Mouse (Mus musculus) erythroblast, embryonic 14.5 days (primary cell): ENCODE results near the gene Adora3.

Experiments
- GATA1 ChIP-seq: IDR thresholded peaks from 2 replicates; pipeline ENCODE4 v1.6.1; 2012; ENCODE audit warnings: low read length, inconsistent platforms, mixed read lengths
- TAL1 ChIP-seq: IDR thresholded peaks from 3 replicates; pipeline ENCODE4 v1.6.1; 2012; ENCODE audit warnings: low read length, inconsistent platforms, mixed read lengths

DNA sequence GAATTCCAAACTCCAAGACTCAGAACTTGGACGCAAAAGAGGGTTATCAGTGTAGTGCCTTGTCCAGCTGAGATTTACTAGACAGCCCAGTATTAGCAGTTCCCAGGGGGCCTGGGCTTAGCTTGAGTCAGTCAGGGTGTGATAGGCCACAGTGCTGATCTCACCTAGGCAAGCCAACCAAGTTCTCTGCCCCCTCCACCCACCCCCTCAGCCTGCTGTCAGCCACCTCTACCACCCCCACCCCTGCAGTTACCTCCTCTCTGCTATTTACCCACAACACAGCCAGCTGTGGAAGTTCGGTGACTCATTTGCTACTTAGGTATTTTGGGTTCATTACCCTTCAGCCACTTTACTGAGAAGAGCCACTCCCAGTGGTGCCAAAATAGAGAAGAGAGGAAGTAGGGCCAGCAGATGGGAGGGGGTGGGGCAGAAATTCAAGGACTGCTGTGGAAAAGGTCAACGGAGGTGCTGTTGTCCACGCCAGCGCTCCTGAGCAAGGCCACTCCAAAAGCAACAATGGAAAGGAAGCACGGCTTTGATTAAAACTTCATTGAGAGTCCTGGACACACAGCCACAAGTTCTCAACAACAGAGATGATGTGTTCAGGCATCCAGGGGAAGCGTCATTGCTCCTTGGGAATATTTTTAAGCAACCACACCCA, 45.0 kb upstream of the Adora3 start:
- TF ChIP-seq TAL1 (no peak), GATA1 (no peak)
